Mouse (Mus musculus) lung, embryonic 16.5 days (tissue): ENCODE measurements at regions not wholly inside any gene's neighbourhood (a gene's known extent, or its start where the extent isn't known, plus 50 kb on each side); places are given as distances from the start of the nearest gene placed in this dataset.

Experiments
- ATAC-seq: fragments of 200-750 bp; cut with Nextera tagmentation; 2 replicates; pipeline ENCODE4 v1.8.0; 2017; ENCODE audit warnings: low read depth, mild to moderate bottlenecking, moderate library complexity
- H3K27ac ChIP-seq: fragments of 300-500 bp; sonication (generic); 2 replicates; pipeline ENCODE4 v1.5.1; 2014; ENCODE audit warnings: mild to moderate bottlenecking, control low read depth, low read length
- H3K27me3 ChIP-seq: fragments of 300-500 bp; sonication (generic); 2 replicates; pipeline ENCODE4 v1.6.1; 2014; ENCODE audit warnings: low read depth, low read length, mixed read lengths; ENCODE audit not compliant: control insufficient read depth, insufficient read depth
- H3K36me3 ChIP-seq: fragments of 300-500 bp; sonication (generic); 2 replicates; pipeline ENCODE4 v1.6.1; 2014; ENCODE audit warnings: low read length; ENCODE audit not compliant: control insufficient read depth, insufficient read depth
- H3K4me1 ChIP-seq: fragments of 300-500 bp; sonication (generic); replicated peaks from 2 replicates; pipeline ENCODE4 v1.6.1; 2014; ENCODE audit warnings: low read length, mixed read lengths; ENCODE audit not compliant: control insufficient read depth, insufficient read depth
- H3K4me2 ChIP-seq: fragments of 300-500 bp; sonication (generic); 2 replicates; pipeline ENCODE4 v1.6.1; 2014; ENCODE audit warnings: low read depth, low read length, control low read depth
- H3K4me3 ChIP-seq: fragments of 300-500 bp; sonication (generic); 2 replicates; pipeline ENCODE4 v1.5.1; 2014; ENCODE audit warnings: mild to moderate bottlenecking, low read length, control low read depth
- H3K9ac ChIP-seq: fragments of 300-500 bp; sonication (generic); 2 replicates; pipeline ENCODE4 v1.6.1; 2014; ENCODE audit warnings: low read length, control low read depth
- H3K9me3 ChIP-seq: fragments of 300-500 bp; sonication (generic); 2 replicates; pipeline ENCODE4 v1.6.1; 2016; ENCODE audit warnings: low read length; ENCODE audit not compliant: control insufficient read depth
- WGBS: fragments of 180-500 bp; shearing (Covaris S2); extraction: QIAGEN DNeasy Blood & Tissue Kit; methylation state at CpG from one replicate; pipeline ENCODE4 v1.1.7; 2014; 5-methylcytosine and 5-hydroxymethylcytosine counted together

DNA sequence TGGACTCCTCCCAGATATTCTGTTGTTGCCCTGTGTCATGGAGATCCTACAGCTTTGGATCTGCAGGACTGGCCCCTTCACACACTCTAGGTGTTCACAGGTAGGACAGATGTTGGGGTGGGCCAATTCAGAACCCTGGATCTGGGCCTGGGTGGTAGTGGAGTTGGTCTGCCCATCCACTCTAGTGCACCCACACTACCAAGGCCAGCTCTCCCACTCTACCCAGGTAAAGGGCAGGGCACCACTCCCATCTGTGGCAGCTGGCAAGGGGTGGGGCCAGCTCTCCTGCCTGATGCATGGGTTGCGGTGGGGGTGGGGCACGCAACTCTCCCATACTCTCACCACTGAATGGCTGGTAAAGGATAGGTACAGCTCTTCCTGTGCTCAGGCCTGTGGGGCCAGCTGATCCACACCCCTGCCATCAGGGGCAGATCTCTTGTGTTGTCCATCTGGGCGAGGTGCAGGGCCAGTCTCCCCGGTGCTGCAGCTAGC, 76.5 kb downstream of the Gja1 start:
- H3K4me3 ChIP-seq: no peak overlapping the region
- H3K4me1 ChIP-seq: no peaks in the 10 kb centered on the region
- no peaks in the 10 kb centered on the region for H3K9me3 ChIP-seq
- 84% methylated on average over 4 of the region's 4 CpGs for WGBS
- no peaks in the 10 kb centered on the region for H3K27me3 ChIP-seq
- no peaks in the 10 kb centered on the region for H3K36me3 ChIP-seq
- H3K4me2 ChIP-seq: no peak overlapping the region
- no peak overlapping the region for H3K9ac ChIP-seq
- H3K27ac ChIP-seq: no peak overlapping the region
- no peak for ATAC-seq

GRCm38 (mm10) chr10:56455867-56456468, 78.8 kb downstream of the Gja1 start:
- no peak overlapping the region for H3K9ac ChIP-seq
- 79% methylated on average over 2 of the region's 2 CpGs for WGBS

GRCm38 (mm10) chr10:56468537-56468936, 91.4 kb downstream of the Gja1 start:
- no peaks in the 10 kb centered on the region; the same call in 1 of the 2 replicates for H3K9me3 ChIP-seq
- WGBS: 12% methylated on average over 6 of the region's 6 CpGs
- no peaks in the 10 kb centered on the region for H3K27me3 ChIP-seq
- peak overlapping the region; percentile 41 for H3K4me3 ChIP-seq
- H3K4me1 ChIP-seq: peaks cover 3% of the 10 kb centered on the region
- peak overlapping the region; percentile 61 for H3K9ac ChIP-seq
- H3K36me3 ChIP-seq: no peaks in the 10 kb centered on the region
- ATAC-seq: peak; percentile 71
- peak overlapping the region; percentile 61 for H3K27ac ChIP-seq
- peak overlapping the region; percentile 58 for H3K4me2 ChIP-seq

More at GRCm38 (mm10) chr10:56455867-56456468, 78.8 kb downstream of the Gja1 start:
- no peak overlapping the region for H3K4me2 ChIP-seq
- no peak overlapping the region for H3K4me3 ChIP-seq
- no peaks in the 10 kb centered on the region for H3K9me3 ChIP-seq
- H3K36me3 ChIP-seq: no peaks in the 10 kb centered on the region
- H3K27me3 ChIP-seq: no peaks in the 10 kb centered on the region
- ATAC-seq: no peak
- no peak overlapping the region for H3K27ac ChIP-seq
- H3K4me1 ChIP-seq: no peaks in the 10 kb centered on the region

DNA sequence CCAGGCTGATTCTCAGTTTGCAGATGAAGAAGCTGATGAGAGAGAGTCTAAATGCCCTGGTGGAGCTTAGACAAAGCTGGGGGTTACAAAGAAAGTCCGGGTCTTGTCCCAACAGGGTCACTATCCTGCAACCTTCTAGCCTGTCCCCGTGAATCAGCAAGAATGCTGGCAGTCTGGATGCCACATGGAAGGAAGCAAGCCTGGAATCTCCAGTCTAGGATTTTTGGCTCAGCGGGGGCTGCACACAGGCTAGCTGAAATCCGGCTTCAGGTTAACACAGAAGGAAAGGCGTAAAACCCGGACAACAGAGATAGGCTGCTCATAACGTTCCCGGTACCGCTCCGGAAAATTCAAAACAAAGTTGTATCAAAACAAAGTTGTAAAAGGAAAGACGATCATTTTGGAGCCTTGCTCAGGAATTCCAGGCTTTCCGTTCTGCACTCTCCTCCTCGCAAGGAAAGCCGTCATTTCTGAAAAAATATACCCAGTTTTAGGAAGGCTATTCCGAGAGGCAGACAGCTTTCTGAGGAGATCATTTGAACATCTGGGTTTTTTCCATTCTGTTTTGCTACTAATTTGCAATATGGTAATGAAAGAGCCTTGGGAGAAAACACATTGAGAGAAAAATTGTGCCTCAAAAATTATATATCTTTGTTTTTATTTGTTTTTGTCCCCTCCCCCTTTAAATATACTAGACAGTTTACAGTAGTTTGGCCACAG, 92.0 kb downstream of the Gja1 start:
- peak; percentile 60; the same call in 1 of the 2 replicates for ATAC-seq
- WGBS: 22% methylated on average over 15 of the region's 15 CpGs
- no peaks in the 10 kb centered on the region; the same call in 1 of the 2 replicates for H3K9me3 ChIP-seq
- H3K9ac ChIP-seq: peak overlapping the region; percentile 61
- peaks cover 3% of the 10 kb centered on the region for H3K4me1 ChIP-seq
- peak overlapping the region; percentile 41 for H3K4me3 ChIP-seq
- H3K4me2 ChIP-seq: peak overlapping the region; percentile 58
- peak overlapping the region; percentile 61 for H3K27ac ChIP-seq
- H3K36me3 ChIP-seq: no peaks in the 10 kb centered on the region
- H3K27me3 ChIP-seq: no peaks in the 10 kb centered on the region

GRCm38 (mm10) chr10:56469895-56470294, 92.8 kb downstream of the Gja1 start:
- Histone ChIP-seq H3K9me3 (no peaks in the 10 kb centered on the region; the same call in 1 of the 2 replicates), H3K9ac (no peak overlapping the region), H3K4me3 (no peak overlapping the region), H3K4me1 (peaks cover 3% of the 10 kb centered on the region), H3K4me2 (no peak overlapping the region), H3K27ac (no peak overlapping the region), H3K36me3 (no peaks in the 10 kb centered on the region), H3K27me3 (no peaks in the 10 kb centered on the region)
- WGBS: 46% methylated on average over 3 of the region's 3 CpGs
- ATAC-seq: no peak

GRCm38 (mm10) chr10:56474951-56475350, 97.8 kb downstream of the Gja1 start:
- 68% methylated on average over 6 of the region's 6 CpGs for WGBS
- Histone ChIP-seq H3K9me3 (no peaks in the 10 kb centered on the region), H3K9ac (no peak overlapping the region), H3K4me3 (no peak overlapping the region), H3K27ac (no peak overlapping the region), H3K4me2 (no peak overlapping the region), H3K36me3 (no peaks in the 10 kb centered on the region), H3K27me3 (no peaks in the 10 kb centered on the region), H3K4me1 (no peaks in the 10 kb centered on the region)
- ATAC-seq: no peak

- 56% methylated on average over 9 of the region's 9 CpGs for whole genome bisulfite sequencing
- H3K4me3 ChIP-seq: no peak overlapping the region
- H3K4me2 ChIP-seq: no peak overlapping the region
- no peaks in the 10 kb centered on the region for H3K36me3 ChIP-seq
- H3K27me3 ChIP-seq: no peaks in the 10 kb centered on the region
- H3K4me1 ChIP-seq: no peaks in the 10 kb centered on the region
- H3K9ac ChIP-seq: no peak overlapping the region
- no peaks in the 10 kb centered on the region for H3K9me3 ChIP-seq
- ATAC-seq: no peak
- H3K27ac ChIP-seq: no peak overlapping the region
Observed at GRCm38 (mm10) chr10:56482156-56482716, 105.1 kb downstream of the Gja1 start.

GRCm38 (mm10) chr10:56484931-56485330, 107.8 kb downstream of the Gja1 start:
- WGBS: 86% methylated on average over 8 of the region's 8 CpGs
- no peak for ATAC-seq

DNA sequence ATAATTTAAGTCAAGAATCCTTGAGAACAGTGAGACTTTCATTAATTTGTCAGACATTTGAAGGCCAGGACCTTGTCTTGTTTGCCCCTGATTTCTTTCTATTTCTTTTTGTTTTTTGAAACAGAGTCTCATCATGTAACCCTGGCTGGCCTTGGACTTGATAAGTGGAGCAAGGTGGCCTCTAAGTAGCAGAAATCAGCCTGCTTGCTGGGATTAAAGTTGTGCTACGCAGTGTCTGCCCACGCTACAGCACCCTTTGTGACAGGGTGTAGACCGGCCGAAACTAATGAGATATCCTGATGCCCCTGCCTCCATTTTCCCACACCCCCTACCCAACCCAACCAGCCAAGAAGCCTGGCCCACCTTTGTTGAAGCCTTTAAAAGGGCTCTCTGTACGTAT, 108.6 kb downstream of the Gja1 start:
- ATAC-seq: no peak

More at GRCm38 (mm10) chr10:56484931-56485330, 107.8 kb downstream of the Gja1 start:
- Histone ChIP-seq H3K4me2 (no peak overlapping the region), H3K9ac (no peak overlapping the region), H3K27ac (no peak overlapping the region), H3K9me3 (no peaks in the 10 kb centered on the region), H3K4me1 (no peaks in the 10 kb centered on the region), H3K4me3 (no peak overlapping the region), H3K36me3 (no peaks in the 10 kb centered on the region), H3K27me3 (no peaks in the 10 kb centered on the region)

More for the DNA sequence above, 108.6 kb downstream of the Gja1 start:
- no peak overlapping the region for H3K4me3 ChIP-seq
- WGBS: 88% methylated on average over 5 of the region's 5 CpGs
- H3K9ac ChIP-seq: no peak overlapping the region
- no peaks in the 10 kb centered on the region for H3K9me3 ChIP-seq
- no peak overlapping the region for H3K4me2 ChIP-seq
- no peaks in the 10 kb centered on the region for H3K36me3 ChIP-seq
- H3K4me1 ChIP-seq: no peaks in the 10 kb centered on the region
- no peaks in the 10 kb centered on the region for H3K27me3 ChIP-seq
- H3K27ac ChIP-seq: no peak overlapping the region
